Mouse (Mus musculus): ENCODE results near the gene B4gat1. TPM values are rescaled to one million over a fixed set of nuclear protein-coding genes. Genes with fewer than 3 reads are reported as not detected.

Gene B4gat1
- polyA plus RNA-seq, 1 experiment from 2014 or later: 8.9 TPM

GRCm38 (mm10) chr19:5036577-5036976 lies 2.0 kb upstream of the B4gat1 start:
- no peak for ATAC-seq (ENCODE audit: insufficient read depth)
- H3K27me3 ChIP-seq: peaks cover 4% of the 10 kb centered on the region; the same call in 1 of the 2 replicates
- H3K27ac ChIP-seq (replicated peaks): no peak overlapping the region
- H3K9me3 ChIP-seq (replicated peaks): no peaks in the 10 kb centered on the region
- H3K4me3 ChIP-seq (replicated peaks): no peak overlapping the region
- no peaks in the 10 kb centered on the region for H3K36me3 ChIP-seq (replicated peaks)
- WGBS (ENCODE audit: insufficient replicate concordance): 67% methylated on average over 4 of the region's 4 CpGs
- H3K4me1 ChIP-seq (replicated peaks): peaks cover 41% of the 10 kb centered on the region
- no peak overlapping the region for H3K4me2 ChIP-seq
- no peak overlapping the region for H3K9ac ChIP-seq

- Histone ChIP-seq H3K4me3 (replicated peaks) (peak overlapping the region; percentile 70), H3K4me1 (replicated peaks) (peaks cover 52% of the 10 kb centered on the region), H3K9ac (peak overlapping the region; percentile 69; the same call in 1 of the 2 replicates), H3K4me2 (peak overlapping the region; percentile 91), H3K36me3 (replicated peaks) (no peaks in the 10 kb centered on the region), H3K27ac (replicated peaks) (0 out of 2 replicates have a peak overlapping the region, but pooled peaks have one; percentile 14), H3K27me3 (peaks cover 4% of the 10 kb centered on the region; the same call in 1 of the 2 replicates), H3K9me3 (replicated peaks) (no peaks in the 10 kb centered on the region)
- WGBS (ENCODE audit: insufficient replicate concordance): 4% methylated on average over 32 of the region's 32 CpGs
- ATAC-seq (ENCODE audit: insufficient read depth): peak; percentile 23; the same call in 1 of the 2 replicates
These were observed 701 bp upstream of the B4gat1 start for GRCm38 (mm10) chr19:5037678-5038571.

- WGBS (ENCODE audit: insufficient replicate concordance): 22% methylated on average over 41 of the region's 41 CpGs
- Histone ChIP-seq H3K4me2 (peak overlapping the region; percentile 91), H3K4me3 (replicated peaks) (peak overlapping the region; percentile 70), H3K27ac (replicated peaks) (no peak overlapping the region), H3K36me3 (replicated peaks) (no peaks in the 10 kb centered on the region), H3K4me1 (replicated peaks) (peaks cover 52% of the 10 kb centered on the region), H3K9ac (peak overlapping the region; percentile 69), H3K9me3 (replicated peaks) (no peaks in the 10 kb centered on the region), H3K27me3 (peaks cover 4% of the 10 kb centered on the region; the same call in 1 of the 2 replicates)
- ATAC-seq (ENCODE audit: insufficient read depth): no peak
These were observed 882 bp downstream of the B4gat1 start for GRCm38 (mm10) chr19:5039301-5040114.

- H3K4me2 ChIP-seq: peak within 1 kb of the TSS; percentile 91
- peak within 1 kb of the TSS; percentile 74 for H3K4me3 ChIP-seq (replicated peaks)
- peak within 1 kb of the TSS; percentile 69 for H3K9ac ChIP-seq
- ATAC-seq (ENCODE audit: insufficient read depth): peak; percentile 78
- H3K4me1 ChIP-seq (replicated peaks): peaks cover 52% of the 10 kb centered on the region
- H3K27me3 ChIP-seq: peaks cover 4% of the 10 kb centered on the region; the same call in 1 of the 2 replicates
- 0 out of 2 replicates have a peak, but pooled peaks cover 2% of the 10 kb centered on the region for H3K36me3 ChIP-seq (replicated peaks)
- WGBS (ENCODE audit: insufficient replicate concordance): 3% methylated on average over 40 of the region's 40 CpGs
- H3K27ac ChIP-seq (replicated peaks): peak within 1 kb of the TSS; percentile 84
- no peaks in the 10 kb centered on the region for H3K9me3 ChIP-seq (replicated peaks)
These were observed 2.4 kb downstream of the B4gat1 start, which contains the start of gene Brms1 for GRCm38 (mm10) chr19:5040862-5041523. Gene Brms1, plus strand, starts transcription at chr19:5041354.

- ATAC-seq (ENCODE audit: insufficient read depth): no peak
- H3K4me1 ChIP-seq (replicated peaks): peaks cover 52% of the 10 kb centered on the region
- peak overlapping the region; percentile 69 for H3K9ac ChIP-seq
- 1% methylated on average over 16 of the region's 16 CpGs for WGBS (ENCODE audit: insufficient replicate concordance)
- peak overlapping the region; percentile 91 for H3K4me2 ChIP-seq
- no peaks in the 10 kb centered on the region for H3K9me3 ChIP-seq (replicated peaks)
- peak overlapping the region; percentile 84 for H3K27ac ChIP-seq (replicated peaks)
- peak overlapping the region; percentile 74 for H3K4me3 ChIP-seq (replicated peaks)
- H3K36me3 ChIP-seq (replicated peaks): peaks cover 8% of the 10 kb centered on the region
- H3K27me3 ChIP-seq: peaks cover 4% of the 10 kb centered on the region; the same call in 1 of the 2 replicates
These were observed 3.0 kb downstream of the B4gat1 start for GRCm38 (mm10) chr19:5041588-5041987.

- peaks cover 28% of the 10 kb centered on the region for H3K36me3 ChIP-seq (replicated peaks)
- H3K4me1 ChIP-seq (replicated peaks): peaks cover 24% of the 10 kb centered on the region
- no peak for ATAC-seq (ENCODE audit: insufficient read depth)
- H3K4me3 ChIP-seq (replicated peaks): no peak overlapping the region
- WGBS (ENCODE audit: insufficient replicate concordance): 62% methylated on average over 4 of the region's 4 CpGs
- H3K27ac ChIP-seq (replicated peaks): no peak overlapping the region
- H3K4me2 ChIP-seq: no peak overlapping the region
- no peak overlapping the region for H3K9ac ChIP-seq
- H3K27me3 ChIP-seq: peaks cover 5% of the 10 kb centered on the region
- H3K9me3 ChIP-seq (replicated peaks): no peaks in the 10 kb centered on the region
These were observed 6.9 kb downstream of the B4gat1 start for GRCm38 (mm10) chr19:5045531-5045930.

- Histone ChIP-seq H3K4me1 (replicated peaks) (peaks cover 11% of the 10 kb centered on the region), H3K36me3 (replicated peaks) (peaks cover 28% of the 10 kb centered on the region)
- WGBS (ENCODE audit: insufficient replicate concordance): 78% methylated on average over 14 of the region's 14 CpGs
These were observed 9.8 kb downstream of the B4gat1 start for GRCm38 (mm10) chr19:5048138-5049056.

GRCm38 (mm10) chr19:5049325-5049724 lies 10.7 kb downstream of the B4gat1 start:
- H3K4me2 ChIP-seq: no peak overlapping the region
- no peak overlapping the region for H3K4me3 ChIP-seq (replicated peaks)
- no peak overlapping the region for H3K27ac ChIP-seq (replicated peaks)
- peaks cover 41% of the 10 kb centered on the region for H3K27me3 ChIP-seq
- H3K9ac ChIP-seq: no peak overlapping the region
- H3K9me3 ChIP-seq (replicated peaks): no peaks in the 10 kb centered on the region
- no peak for ATAC-seq (ENCODE audit: insufficient read depth)
- WGBS (ENCODE audit: insufficient replicate concordance): 68% methylated on average over 6 of the region's 6 CpGs
- H3K4me1 ChIP-seq (replicated peaks): peaks cover 13% of the 10 kb centered on the region
- H3K36me3 ChIP-seq (replicated peaks): peaks cover 28% of the 10 kb centered on the region

More at GRCm38 (mm10) chr19:5048138-5049056, 9.8 kb downstream of the B4gat1 start:
- no peak for ATAC-seq (ENCODE audit: insufficient read depth)
- no peaks in the 10 kb centered on the region for H3K9me3 ChIP-seq (replicated peaks)
- H3K9ac ChIP-seq: no peak overlapping the region
- no peak overlapping the region for H3K27ac ChIP-seq (replicated peaks)
- H3K27me3 ChIP-seq: peaks cover 34% of the 10 kb centered on the region
- H3K4me3 ChIP-seq (replicated peaks): no peak overlapping the region
- no peak overlapping the region for H3K4me2 ChIP-seq

GRCm38 (mm10) chr19:5050047-5050905 lies 11.7 kb downstream of the B4gat1 start, which contains the start of gene Rin1:
Gene Rin1, plus strand, starts transcription at chr19:5050481.
- Histone ChIP-seq H3K4me2 (peak within 1 kb of the TSS; percentile 18), H3K27ac (replicated peaks) (no peak within 1 kb of the TSS), H3K27me3 (peaks cover 46% of the 10 kb centered on the region), H3K9me3 (replicated peaks) (no peaks in the 10 kb centered on the region), H3K9ac (no peak within 1 kb of the TSS), H3K4me1 (replicated peaks) (peaks cover 13% of the 10 kb centered on the region), H3K36me3 (replicated peaks) (peaks cover 28% of the 10 kb centered on the region), H3K4me3 (replicated peaks) (peak within 1 kb of the TSS; percentile 10; the same call in 1 of the 2 replicates)
- 16% methylated on average over 14 of the region's 14 CpGs for WGBS (ENCODE audit: insufficient replicate concordance)
- no peak for ATAC-seq (ENCODE audit: insufficient read depth)

Data from liver, embryonic 15.5 days (tissue).